ENCODE assay signal across 14 mouse cellular contexts in genomic region chr9:58048621-58049020, GRCm38 (mm10). TPM values are rescaled to one million over a fixed set of nuclear protein-coding genes. Genes with fewer than 3 reads are reported as not detected.
A peak's percentile ranks its signal among the peaks of the same experiment; 100 is the strongest.
DNase-seq lines count a peak whose midpoint lies in the region; ATAC-seq and TF ChIP-seq lines count a peak whose summit lies in the region.
"Had no signal": no experiment of that assay in that cellular context is flagged by ENCODE, and none has a peak within 500 bp of the region (broad histone marks: within the 10 kb centered on the region; RNA-seq: fewer than 3 reads in every experiment).

No protein-coding gene starts in this region.

- no peak for DNase-seq in limb, embryonic 10.5 days (ENCODE audit: low spot score)
- peak; percentile 68 for DNase-seq in hindbrain, postnatal 0 days (ENCODE audit: low spot score)
- no peak for DNase-seq in adrenal gland, adult (ENCODE audit: inconsistent age in 2 of 2, low spot score in 1 of 2)
- no peak for DNase-seq in T-cell, adult 2 months (ENCODE audit: low spot score)
- DNase-seq in cerebellum, adult 8-10 months: no peak
- DNase-seq: heart, postnatal 14 days; kidney, adult 18-20 months; thymus, postnatal 36 days had no signal

- H3K4me1 ChIP-seq in limb, embryonic 13.5 days: peaks cover 36% of the 10 kb centered on the region
- peaks cover 36% of the 10 kb centered on the region for H3K4me1 ChIP-seq in limb, embryonic 10.5 days
- peaks cover 96% of the 10 kb centered on the region for H3K4me1 ChIP-seq in forebrain, embryonic 13.5 days
- H3K4me1 ChIP-seq in hindbrain, postnatal 0 days (ENCODE audit: insufficient read depth, low read length): peaks cover 23% of the 10 kb centered on the region
- peaks cover 68% of the 10 kb centered on the region for H3K4me1 ChIP-seq in neural tube, embryonic 15.5 days
- H3K4me1 ChIP-seq: lung, embryonic 15.5 days had no signal

- no peaks in the 10 kb centered on the region for H3K9me3 ChIP-seq in limb, embryonic 13.5 days
- H3K9me3 ChIP-seq in limb, embryonic 10.5 days (replicated peaks): no peaks in the 10 kb centered on the region
- no peaks in the 10 kb centered on the region for H3K9me3 ChIP-seq in forebrain, embryonic 13.5 days (replicated peaks)
- no peaks in the 10 kb centered on the region for H3K9me3 ChIP-seq in hindbrain, postnatal 0 days (ENCODE audit: low read length)
- H3K9me3 ChIP-seq in neural tube, embryonic 15.5 days (replicated peaks): no peaks in the 10 kb centered on the region
- H3K9me3 ChIP-seq: lung, embryonic 15.5 days had no signal

- H3K27ac ChIP-seq in limb, embryonic 13.5 days: no peak overlapping the region
- H3K27ac ChIP-seq in limb, embryonic 10.5 days: no peak overlapping the region
- H3K27ac ChIP-seq in forebrain, embryonic 13.5 days: peak overlapping the region; percentile 98
- H3K27ac ChIP-seq in hindbrain, postnatal 0 days: peak overlapping the region; percentile 66
- peak overlapping the region; percentile 75 for H3K27ac ChIP-seq in neural tube, embryonic 15.5 days (replicated peaks)
- H3K27ac ChIP-seq: lung, embryonic 15.5 days had no signal

- 27% methylated on average over 6 of the region's 6 CpGs for WGBS in limb, embryonic 13.5 days
- WGBS in limb, embryonic 10.5 days: 43% methylated on average over 6 of the region's 6 CpGs
- WGBS in forebrain, embryonic 13.5 days: under 1% methylated on average over 6 of the region's 6 CpGs
- 8% methylated on average over 6 of the region's 6 CpGs for WGBS in hindbrain, postnatal 0 days
- 5% methylated on average over 6 of the region's 6 CpGs for WGBS in neural tube, embryonic 15.5 days

- H3K4me3 ChIP-seq in limb, embryonic 13.5 days: no peak overlapping the region
- H3K4me3 ChIP-seq in limb, embryonic 10.5 days: no peak overlapping the region
- no peak overlapping the region for H3K4me3 ChIP-seq in forebrain, embryonic 13.5 days
- no peak overlapping the region for H3K4me3 ChIP-seq in hindbrain, postnatal 0 days (ENCODE audit: low read length)
- H3K4me3 ChIP-seq in neural tube, embryonic 15.5 days (replicated peaks): no peak overlapping the region
- H3K4me3 ChIP-seq: lung, embryonic 15.5 days had no signal

- ATAC-seq in limb, embryonic 13.5 days (ENCODE audit: low FRiP score, low read depth): no peak
- peak; percentile 66 for ATAC-seq in forebrain, embryonic 13.5 days
- ATAC-seq in hindbrain, postnatal 0 days: peak; percentile 33; the same call in 1 of the 2 replicates
- ATAC-seq in neural tube, embryonic 15.5 days (ENCODE audit: low FRiP score): peak; percentile 40; the same call in 1 of the 2 replicates

- peaks cover 41% of the 10 kb centered on the region for H3K27me3 ChIP-seq in limb, embryonic 13.5 days
- H3K27me3 ChIP-seq in limb, embryonic 10.5 days (ENCODE audit: low read depth, poor library complexity, severe bottlenecking): peaks cover 79% of the 10 kb centered on the region
- H3K27me3 ChIP-seq in forebrain, embryonic 13.5 days: no peaks in the 10 kb centered on the region
- no peaks in the 10 kb centered on the region for H3K27me3 ChIP-seq in hindbrain, postnatal 0 days (ENCODE audit: insufficient read depth, low read length)
- 0 out of 2 replicates have a peak, but pooled peaks cover 2% of the 10 kb centered on the region for H3K27me3 ChIP-seq in neural tube, embryonic 15.5 days (replicated peaks)

- H3K36me3 ChIP-seq in limb, embryonic 13.5 days: no peaks in the 10 kb centered on the region
- no peaks in the 10 kb centered on the region for H3K36me3 ChIP-seq in limb, embryonic 10.5 days
- H3K36me3 ChIP-seq in forebrain, embryonic 13.5 days (ENCODE audit: poor library complexity, severe bottlenecking): no peaks in the 10 kb centered on the region
- H3K36me3 ChIP-seq in hindbrain, postnatal 0 days (ENCODE audit: insufficient read depth, low read length): no peaks in the 10 kb centered on the region
- H3K36me3 ChIP-seq in neural tube, embryonic 15.5 days: no peaks in the 10 kb centered on the region
- H3K36me3 ChIP-seq: lung, embryonic 15.5 days had no signal

- 0 out of 2 replicates have a peak overlapping the region, but pooled peaks have one; percentile 13 for H3K9ac ChIP-seq in limb, embryonic 13.5 days
- peak overlapping the region; percentile 53 for H3K9ac ChIP-seq in forebrain, embryonic 13.5 days
- H3K9ac ChIP-seq in hindbrain, postnatal 0 days (replicated peaks; ENCODE audit: low read length): no peak overlapping the region
- no peak overlapping the region for H3K9ac ChIP-seq in neural tube, embryonic 15.5 days (replicated peaks)
- H3K9ac ChIP-seq: lung, embryonic 15.5 days had no signal

- TF ChIP-seq CTCF in hindbrain, postnatal 0 days (IDR thresholded peaks at IDR 0.05; ENCODE audit: low read depth): no peak

- no peak overlapping the region for H3K4me2 ChIP-seq in limb, embryonic 13.5 days (replicated peaks)
- peak overlapping the region; percentile 40 for H3K4me2 ChIP-seq in forebrain, embryonic 13.5 days
- no peak overlapping the region for H3K4me2 ChIP-seq in hindbrain, postnatal 0 days (ENCODE audit: low read depth, low read length)
- H3K4me2 ChIP-seq in neural tube, embryonic 15.5 days: peak overlapping the region; percentile 19
- H3K4me2 ChIP-seq: lung, embryonic 15.5 days had no signal

RNA-seq across cellular contexts. Expression of gene Stra6, which starts 15.0 kb away (rescaled TPM):
- 25.3 and 29.9 TPM in 2 replicates for polyA plus RNA-seq in limb, embryonic 13.5 days (2015; fragmentation: Nextera tagmentation; extraction: Ambion mirVana)
- polyA plus RNA-seq in limb, embryonic 10.5 days (2016; fragmentation: Nextera tagmentation; extraction: Ambion mirVana): 45.3 and 59.9 TPM in 2 replicates
- polyA plus RNA-seq in forebrain, embryonic 13.5 days (2015; fragmentation: Nextera tagmentation; extraction: Ambion mirVana): 7.1 and 7.7 TPM in 2 replicates
- 16.0 and 19.2 TPM in 2 replicates for total RNA-seq in hindbrain, postnatal 0 days (2014; rRNA removed)
- polyA plus RNA-seq in hindbrain, postnatal 0 days (2015; fragmentation: Nextera tagmentation; extraction: Ambion mirVana): 7.5 TPM in 2 replicates
- 20.6 and 21.5 TPM in 2 replicates for polyA plus RNA-seq in neural tube, embryonic 15.5 days (2015; fragmentation: Nextera tagmentation; extraction: Ambion mirVana)
- total RNA-seq: granulocyte monocyte progenitor cell, adult 5-6 weeks; megakaryocyte-erythroid progenitor cell, adult 5-6 weeks had no signal

RNA-seq across cellular contexts. Expression of gene Cyp11a1, which starts 42.4 kb away (rescaled TPM):
- 0.68 and 0.81 TPM in 2 replicates for polyA plus RNA-seq in limb, embryonic 13.5 days (2015; fragmentation: Nextera tagmentation; extraction: Ambion mirVana)
- polyA plus RNA-seq in limb, embryonic 10.5 days (2016; fragmentation: Nextera tagmentation; extraction: Ambion mirVana): 0.26 TPM in 1 of 2 replicates, not detected in the other
- polyA plus RNA-seq in forebrain, embryonic 13.5 days (2015; fragmentation: Nextera tagmentation; extraction: Ambion mirVana): 0.23 and 0.65 TPM in 2 replicates
- 4.1 and 4.3 TPM in 2 replicates for total RNA-seq in hindbrain, postnatal 0 days (2014; rRNA removed)
- 1.2 and 1.8 TPM in 2 replicates for polyA plus RNA-seq in hindbrain, postnatal 0 days (2015; fragmentation: Nextera tagmentation; extraction: Ambion mirVana)
- 1.9 and 4.9 TPM in 2 replicates for polyA plus RNA-seq in neural tube, embryonic 15.5 days (2015; fragmentation: Nextera tagmentation; extraction: Ambion mirVana)
- total RNA-seq: megakaryocyte-erythroid progenitor cell, adult 5-6 weeks had no signal

Comparison
In these comparisons a context has a peak if more than half of its experiments do, and no peak if none do; other contexts are left out.
1. H3K27ac ChIP-seq: peak in forebrain, embryonic 13.5 days (single experiment), hindbrain, postnatal 0 days (single experiment) and neural tube, embryonic 15.5 days (single experiment); none in limb, embryonic 13.5 days (single experiment) and limb, embryonic 10.5 days (single experiment).
2. H3K4me2 ChIP-seq: peak in forebrain, embryonic 13.5 days (single experiment) and neural tube, embryonic 15.5 days (single experiment); none in limb, embryonic 13.5 days (single experiment) and hindbrain, postnatal 0 days (single experiment).
3. H3K9ac ChIP-seq: peak in limb, embryonic 13.5 days (single experiment) and forebrain, embryonic 13.5 days (single experiment); none in hindbrain, postnatal 0 days (single experiment) and neural tube, embryonic 15.5 days (single experiment).